Mouse (Mus musculus): ENCODE measurements around the gene Gm10031.
"Not testable (repeated sequence)": the region's sequence is repeated elsewhere in the genome, so short reads cannot be mapped to it uniquely, and the experiment has no call there.

The Gm10031 gene

DNA sequence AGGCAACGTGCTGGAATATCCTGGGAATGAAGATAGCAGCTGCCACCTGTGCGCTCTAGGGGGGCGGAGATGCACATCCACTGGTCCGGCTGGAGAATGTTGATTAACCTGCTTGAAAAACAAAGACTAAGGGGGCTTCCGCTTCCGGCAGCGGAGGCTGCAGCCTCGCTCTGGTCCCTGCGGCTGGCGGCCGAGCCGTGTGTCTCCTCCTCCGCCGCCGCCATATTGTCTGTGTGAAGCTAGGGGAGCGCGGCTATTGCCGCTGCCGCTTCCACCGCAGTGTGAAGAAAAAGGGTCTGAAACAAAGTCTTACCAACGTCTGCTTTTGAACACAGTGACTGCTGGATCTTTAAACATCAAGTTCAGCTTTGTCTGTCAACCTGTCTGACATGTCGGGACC lies at the start of gene Gm10031:
Gene Gm10031, plus strand, starts transcription at position 171 of the 400 bp plus-strand sequence.
- DNase-seq = not testable (repeated sequence)

DNA sequence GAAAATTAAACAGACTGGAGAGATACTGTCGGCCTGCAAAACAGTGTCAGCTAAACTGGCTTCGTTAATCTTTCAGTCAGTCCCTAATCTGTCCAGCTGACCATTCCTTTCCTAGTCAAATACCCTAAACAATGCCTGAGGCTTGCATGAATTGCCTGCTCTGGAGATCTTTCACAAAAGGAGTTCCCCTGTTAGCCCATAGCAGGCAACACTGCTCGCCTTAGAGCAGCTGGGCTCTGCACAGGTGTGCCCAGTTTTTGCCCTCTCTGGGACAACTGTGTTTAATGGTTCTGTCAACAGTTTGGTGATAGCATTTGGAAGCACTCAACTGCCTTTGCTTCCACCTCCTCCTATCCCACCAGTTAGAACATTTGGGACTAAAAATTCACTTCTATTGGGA lies 49.0 kb upstream of the Gm10031 start:
- DNase-seq = peak; percentile 2

DNA sequence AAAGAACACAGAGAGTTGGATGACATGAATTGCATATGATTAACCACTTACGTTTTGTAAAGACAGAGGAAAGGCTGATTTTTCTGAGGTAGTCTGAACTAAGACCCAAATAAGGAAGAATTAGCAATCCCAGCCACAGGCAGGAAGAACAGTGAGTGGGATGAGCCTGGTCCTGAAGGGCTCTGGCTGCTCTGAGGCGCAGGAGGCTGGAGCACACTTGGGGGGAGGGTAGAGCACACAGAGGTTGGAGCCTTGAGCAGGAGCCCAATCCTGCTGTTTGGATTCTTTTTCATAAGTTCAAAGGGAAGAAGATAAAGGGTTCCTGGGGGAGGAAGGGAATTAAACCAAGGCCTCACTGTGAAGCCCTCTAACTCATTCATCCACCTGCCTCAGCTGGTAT lies 47.8 kb upstream of the Gm10031 start:
- DNase-seq = no peak

DNA sequence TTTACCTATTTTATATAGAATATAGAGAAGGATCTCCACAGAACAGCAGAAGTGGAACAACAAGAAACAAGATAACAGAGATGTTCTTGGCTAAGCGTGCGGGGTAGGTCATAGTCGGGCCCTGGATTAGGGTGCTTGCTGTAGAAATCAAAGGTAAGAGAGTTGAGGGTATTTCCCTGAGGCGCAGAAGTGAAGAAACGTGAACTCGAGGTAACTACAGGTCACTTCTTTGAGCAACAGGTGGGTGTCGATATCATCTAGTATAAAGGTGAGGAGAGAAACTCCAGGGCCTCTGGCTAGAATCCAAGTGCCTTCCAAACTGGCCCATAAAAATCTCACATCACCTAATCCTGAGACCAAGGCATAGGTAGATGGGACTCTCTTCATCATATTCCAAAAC lies 47.3 kb upstream of the Gm10031 start:
- no peak for DNase-seq

DNA sequence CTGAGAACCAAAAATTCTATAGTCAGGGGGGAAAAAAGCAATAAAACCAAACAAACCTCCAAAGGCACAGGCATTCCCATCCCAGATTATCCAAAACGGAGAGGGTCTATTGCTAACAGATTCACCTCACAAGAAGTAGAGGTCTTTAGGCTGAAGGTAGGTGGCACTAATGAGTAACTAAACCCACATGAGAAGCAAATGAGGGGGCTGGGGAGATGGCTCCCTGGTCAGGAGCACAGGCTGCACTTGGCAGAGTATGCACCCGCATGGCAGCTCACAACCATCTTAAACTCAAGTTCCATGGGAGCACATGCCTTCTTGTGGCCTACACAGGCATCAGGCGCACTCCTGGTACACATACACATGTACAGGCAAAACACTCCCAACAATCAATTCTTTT lies 42.0 kb upstream of the Gm10031 start:
- no peak for DNase-seq

DNA sequence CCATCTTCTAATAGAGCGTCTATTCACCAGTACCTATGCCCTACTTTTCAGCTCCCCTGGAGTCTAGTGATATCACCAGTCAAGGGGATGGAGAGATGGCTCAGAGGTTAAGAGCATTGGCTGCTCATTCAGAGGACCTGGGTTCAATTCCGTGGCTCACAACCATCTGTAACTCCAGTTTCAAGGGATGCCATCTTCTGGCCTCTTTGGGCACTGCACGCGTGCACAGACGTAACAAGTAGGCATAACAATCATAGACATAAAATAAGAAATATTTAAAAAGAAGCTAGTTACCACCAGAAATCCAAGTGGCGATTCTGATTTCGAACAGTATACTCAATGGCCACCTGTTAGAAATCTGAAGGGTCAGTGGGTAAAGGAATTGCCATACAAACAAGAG lies 36.3 kb upstream of the Gm10031 start:
- DNase-seq = no peak

DNA sequence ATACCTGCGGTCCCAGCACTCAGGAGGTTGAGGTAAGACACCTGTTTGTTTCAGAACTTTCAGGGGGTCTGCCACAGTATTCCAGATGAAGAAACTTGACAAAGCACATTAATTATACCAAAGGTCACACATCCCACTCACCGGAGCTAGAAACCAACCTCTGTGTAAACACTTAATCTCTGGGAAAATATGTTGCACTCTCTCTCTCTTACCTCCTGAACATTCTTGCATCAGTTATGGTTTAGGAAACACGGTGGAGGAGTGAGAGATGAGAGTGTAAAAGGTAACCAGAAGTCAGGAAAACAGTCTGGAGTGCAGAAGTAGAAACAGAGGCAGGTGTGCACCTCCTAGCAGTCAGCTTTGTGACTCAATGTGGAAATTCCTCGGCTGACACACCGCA lies 35.8 kb upstream of the Gm10031 start:
- no peak for DNase-seq

DNA sequence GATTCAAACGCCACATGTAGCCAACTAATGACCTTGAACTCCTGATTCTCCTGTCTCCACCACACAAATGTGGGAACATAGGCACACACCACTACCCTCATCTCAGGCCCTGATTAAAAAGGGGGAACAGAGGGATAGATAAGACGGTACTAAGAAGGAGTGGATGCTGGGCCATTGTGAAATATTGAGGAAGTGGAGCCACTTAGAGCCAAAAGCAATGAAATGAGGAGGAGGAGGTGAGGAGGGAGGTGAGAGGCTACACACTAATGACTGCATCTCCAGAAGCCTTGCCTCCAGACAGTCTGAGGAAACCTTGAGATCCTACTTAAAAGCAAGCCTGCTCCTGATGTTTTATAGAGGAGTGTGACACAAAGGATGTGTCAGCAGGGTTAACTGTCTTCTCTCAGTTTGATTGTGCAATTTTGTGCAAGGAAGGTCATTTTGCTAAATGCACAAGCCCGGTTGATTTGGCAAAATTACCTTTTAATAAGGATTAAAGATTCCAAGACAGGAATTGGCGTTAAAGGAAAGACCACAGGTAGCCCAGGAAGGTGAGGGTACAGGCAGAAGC lies 32.5 kb upstream of the Gm10031 start:
- DNase-seq = no peak

DNA sequence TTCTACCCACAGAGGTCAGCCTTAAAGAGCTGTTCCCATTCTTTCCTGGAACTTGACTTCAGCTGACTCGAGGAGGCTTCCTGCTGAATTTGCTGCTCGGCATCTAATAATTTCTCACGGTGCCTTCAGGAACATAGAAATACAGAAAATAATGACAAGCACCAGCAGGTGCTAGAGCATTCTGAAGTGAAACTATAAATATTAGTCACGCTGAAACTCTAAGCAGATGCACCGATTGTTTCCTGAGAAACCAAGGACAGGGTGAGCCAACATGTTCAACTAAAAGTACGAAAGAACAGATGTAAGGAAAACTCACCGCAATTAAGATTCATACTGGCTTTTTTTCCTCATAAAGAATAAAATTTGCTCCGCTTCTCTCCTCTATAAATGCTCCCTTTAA lies 28.8 kb upstream of the Gm10031 start:
- DNase-seq = no peak

DNA sequence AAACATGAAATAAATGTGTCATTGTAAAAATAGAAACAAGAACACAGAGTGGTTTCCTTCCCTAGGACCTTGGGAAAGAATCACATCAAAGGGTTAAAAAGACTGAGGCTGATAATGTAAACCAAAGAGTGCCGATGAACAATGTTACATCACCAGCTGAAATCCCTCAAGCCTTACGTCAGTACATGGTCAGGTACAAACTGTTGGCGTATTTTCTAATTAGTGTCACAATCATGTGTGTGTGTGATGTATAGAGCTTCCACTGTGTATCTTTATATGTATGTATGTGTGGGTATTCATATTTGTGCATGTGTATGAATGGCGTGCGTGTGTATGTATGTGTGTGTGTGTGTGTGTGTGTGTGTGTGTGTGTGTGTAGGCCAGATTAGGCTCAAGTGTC lies 26.9 kb upstream of the Gm10031 start:
- DNase-seq = no peak

DNA sequence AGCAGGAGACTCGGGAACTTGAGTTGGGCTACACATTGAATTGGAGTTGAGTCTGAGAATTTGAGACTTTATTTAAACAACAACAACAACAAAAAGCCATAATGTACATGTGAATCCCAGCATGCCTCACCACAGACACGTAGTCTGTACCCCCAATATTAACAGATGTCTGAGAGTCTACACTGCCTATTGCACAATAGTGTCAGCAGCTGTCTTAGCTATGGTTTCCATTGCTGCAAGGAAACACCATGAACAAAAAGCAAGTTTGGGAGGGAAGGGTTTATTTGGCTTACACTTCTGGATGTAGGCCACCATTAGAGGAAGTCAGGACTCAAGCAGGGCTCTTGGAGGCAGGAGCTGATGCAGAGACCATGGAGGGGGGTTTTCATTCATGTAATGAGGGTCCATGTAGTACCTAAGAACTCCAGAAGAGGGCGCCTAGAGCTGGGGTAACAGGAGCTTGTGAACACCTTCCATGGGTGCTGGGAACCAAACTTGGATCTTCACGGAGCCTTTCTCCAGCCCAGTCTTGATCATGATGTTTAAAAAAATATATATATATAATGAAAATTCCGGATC lies 18.8 kb upstream of the Gm10031 start:
- no peak for DNase-seq

DNA sequence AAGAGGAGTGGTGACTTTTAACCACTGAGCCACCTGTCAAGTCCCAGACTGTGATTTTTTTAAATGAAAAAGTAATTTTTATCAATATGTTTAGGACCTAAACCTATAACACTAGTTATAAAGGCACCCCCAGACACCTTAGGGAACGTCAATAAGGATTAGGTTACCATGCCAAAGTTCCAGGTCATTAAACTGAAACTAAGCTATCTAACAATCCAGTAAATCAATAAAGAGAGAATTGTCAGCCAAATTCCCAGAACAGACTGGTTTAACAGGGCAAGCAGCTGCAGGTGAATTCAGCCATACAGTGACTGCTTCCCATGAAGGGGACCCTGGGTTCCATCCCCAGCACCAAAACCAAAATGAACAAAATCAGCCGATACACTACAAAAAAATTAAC lies 17.9 kb upstream of the Gm10031 start:
- DNase-seq = no peak

DNA sequence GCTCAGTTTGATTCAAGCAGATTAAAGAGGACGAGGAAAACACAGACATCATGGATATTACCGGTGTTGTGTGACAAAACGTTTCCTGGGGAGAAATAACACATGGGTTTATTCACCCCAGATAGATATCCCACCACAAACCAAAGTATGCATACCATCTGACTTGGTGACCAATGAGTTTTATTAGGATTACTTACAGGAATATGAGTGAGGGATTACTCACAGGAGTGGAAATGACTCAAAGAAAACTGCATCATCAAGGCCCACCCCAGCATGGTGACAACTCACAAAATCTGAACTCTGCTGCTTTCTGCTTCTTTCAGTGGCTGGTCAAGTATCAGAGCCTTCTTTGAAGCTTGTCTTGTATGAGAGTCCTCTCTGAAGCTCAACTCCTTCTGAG lies 16.1 kb upstream of the Gm10031 start:
- no peak for DNase-seq

DNA sequence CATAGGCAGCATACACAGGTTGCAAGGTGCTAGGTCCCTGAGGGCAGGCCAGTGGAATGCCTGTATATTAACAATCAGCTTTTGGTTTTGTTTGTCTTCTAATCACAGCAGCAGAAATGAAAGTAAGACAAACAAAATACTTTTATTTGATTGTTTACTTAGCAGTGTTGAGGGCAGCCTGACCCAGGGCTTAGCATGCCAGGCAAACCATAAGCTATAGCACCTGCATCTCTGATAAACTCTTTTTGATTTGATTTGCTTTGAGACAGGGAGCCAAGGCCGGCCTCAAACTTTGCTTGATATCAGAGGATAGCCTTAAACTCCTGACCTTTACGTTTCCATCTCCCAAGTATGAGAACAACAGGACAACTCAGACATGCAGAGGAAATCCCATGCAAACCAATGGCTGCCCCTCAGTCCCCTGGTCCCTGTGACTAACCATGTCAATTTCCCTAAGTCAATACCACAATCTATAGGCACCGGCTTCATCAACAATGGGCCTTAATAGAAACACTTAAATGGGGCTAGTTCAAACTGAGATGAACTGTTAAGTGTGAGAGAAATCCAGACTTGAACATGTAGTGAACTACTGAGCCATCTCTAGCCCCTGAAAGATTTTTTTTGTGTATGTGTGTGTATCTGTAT lies 3.6 kb upstream of the Gm10031 start:
- DNase-seq = no peak

DNA sequence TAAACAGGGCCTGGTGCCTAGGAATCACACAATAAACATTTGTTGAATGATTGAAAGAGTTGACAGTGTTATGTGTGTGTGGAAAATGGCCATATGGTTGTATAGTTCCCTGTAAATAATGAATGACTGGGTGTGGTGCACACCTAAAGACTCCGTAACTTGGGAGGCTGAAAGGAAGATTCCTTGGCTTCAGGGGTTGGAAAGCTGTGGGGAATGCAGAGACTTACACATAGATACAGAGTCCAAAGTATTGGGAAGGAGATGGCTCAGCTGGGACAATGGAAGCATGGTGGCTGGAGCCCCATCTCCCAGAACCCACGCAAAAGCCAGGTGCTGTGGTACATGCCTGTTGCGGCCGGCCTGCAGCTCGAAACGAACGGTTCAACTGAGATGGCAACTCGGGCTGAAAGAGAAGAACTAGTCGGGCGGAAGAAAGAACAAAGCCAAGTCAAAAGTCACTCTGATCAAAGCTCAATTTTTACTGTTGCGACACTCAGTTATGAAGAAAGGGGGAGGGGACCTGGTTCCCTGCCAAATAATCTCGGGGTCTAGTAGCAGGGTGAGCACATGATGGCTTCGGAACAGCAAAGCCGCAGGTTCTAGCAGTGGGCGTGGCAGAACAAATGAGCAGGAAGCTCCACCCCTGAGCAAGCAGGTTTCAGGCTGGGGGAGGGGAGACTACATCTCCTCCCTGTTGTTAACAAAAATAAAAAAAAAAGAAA lies 1.9 kb upstream of the Gm10031 start:
- no peak for DNase-seq

DNA sequence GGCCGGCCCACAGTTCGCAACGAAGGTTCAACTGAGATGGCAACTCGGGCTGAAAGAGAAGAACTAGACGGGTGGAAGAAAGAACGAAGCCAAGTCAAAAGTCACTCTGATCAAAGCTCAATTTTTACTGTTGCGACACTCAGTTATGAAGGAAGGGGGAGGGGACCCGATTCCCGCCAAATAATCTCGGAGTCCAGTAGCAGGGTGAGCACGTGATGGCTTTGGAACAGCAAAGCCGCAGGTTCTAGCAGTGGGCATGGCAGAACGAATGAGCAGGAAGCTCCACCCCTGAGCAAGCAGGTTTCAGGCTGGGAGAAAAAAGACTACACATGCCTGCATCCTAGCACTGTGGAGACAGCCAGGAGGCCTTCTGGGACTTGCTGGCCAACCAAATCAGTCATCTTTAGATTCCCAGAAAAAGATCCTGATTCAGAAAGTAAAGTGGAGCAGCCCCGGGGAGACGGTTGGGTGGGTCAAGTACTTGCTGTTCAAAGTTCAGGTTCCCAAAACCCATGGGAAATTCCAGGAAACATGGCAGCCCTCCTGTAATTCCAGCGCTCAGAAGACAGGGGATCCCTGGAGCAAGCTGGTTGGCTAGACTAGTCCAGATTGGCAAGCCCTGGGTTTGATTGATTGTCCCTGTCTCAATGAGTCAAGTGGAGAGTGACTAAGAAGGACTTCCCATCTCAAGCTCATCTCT lies 8.8 kb downstream of the Gm10031 start:
- not testable (repeated sequence) for DNase-seq

DNA sequence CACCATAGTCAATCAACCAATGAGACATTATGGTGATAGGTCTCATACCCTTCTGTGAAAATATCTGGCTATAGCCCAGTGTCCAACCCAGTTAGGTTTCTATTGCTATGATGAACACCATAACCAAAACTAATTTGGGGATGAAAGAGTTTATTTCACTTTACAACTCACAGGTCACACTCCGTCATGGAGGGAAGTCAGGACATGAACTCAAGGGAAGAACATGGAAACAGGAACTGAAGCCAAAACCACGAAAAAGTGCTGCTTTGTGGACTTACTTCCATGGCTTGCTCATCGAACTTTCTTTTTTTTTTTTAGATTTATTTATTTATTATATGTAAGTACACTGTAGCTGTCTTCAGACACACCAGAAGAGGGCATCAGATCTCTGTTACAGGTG lies 9.7 kb downstream of the Gm10031 start:
- no peak for DNase-seq

DNA sequence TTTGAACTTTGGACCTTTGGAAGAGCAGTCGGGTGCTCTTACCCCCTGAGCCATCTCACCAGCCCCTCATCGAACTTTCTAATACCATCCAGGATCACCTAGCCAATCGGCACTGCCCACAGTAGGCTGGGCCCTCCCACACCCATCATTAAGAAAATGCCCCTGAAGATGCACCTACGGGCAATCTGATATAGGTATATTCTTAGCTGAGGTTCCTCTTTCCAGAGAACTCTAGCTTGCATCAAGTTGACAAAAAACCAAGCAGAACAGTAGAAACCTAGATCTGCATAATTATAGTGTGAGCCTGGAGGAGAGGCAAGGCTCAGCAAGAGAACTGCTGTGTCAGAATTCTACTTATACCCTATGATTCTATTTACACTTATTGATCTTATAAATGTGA lies 10.1 kb downstream of the Gm10031 start:
- no peak for DNase-seq

DNA sequence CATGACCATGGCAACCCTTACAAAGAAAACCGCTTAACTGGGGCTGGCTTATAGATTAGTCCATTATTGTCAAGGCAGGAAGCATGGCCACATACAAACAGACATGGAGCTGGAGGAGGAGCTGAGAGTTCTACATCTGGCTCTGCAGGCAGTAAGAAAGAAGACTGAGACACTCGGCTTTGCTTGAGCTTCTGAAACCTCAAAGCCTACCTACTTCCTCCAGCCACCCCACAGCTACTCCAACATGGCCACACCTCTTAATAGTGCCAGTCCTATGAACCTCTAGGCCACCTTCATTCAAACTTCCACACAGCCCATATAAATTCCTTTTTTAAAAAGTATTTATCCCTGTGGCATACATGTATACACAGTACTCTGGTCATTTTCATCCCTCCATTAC lies 13.2 kb downstream of the Gm10031 start:
- DNase-seq = no peak

DNA sequence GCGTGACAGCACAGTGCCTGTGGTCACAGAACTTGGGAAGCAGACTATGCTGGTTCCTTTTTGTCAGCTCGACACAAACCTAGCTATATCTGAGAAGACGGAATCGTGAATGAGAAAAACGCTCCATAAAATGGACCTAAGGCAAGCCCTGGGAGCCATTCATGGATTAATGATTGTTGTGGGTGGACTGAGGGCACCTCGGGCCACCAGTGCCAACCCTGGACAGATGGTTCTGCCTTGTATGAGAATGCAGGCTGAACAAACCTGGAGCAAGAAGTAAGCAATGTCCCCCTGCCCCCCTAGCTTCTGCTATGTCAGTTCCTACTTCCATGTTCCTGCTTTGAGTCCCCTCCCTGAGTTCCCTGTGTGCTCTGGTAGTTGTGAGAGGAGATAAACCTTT lies 13.9 kb downstream of the Gm10031 start:
- no peak for DNase-seq

DNA sequence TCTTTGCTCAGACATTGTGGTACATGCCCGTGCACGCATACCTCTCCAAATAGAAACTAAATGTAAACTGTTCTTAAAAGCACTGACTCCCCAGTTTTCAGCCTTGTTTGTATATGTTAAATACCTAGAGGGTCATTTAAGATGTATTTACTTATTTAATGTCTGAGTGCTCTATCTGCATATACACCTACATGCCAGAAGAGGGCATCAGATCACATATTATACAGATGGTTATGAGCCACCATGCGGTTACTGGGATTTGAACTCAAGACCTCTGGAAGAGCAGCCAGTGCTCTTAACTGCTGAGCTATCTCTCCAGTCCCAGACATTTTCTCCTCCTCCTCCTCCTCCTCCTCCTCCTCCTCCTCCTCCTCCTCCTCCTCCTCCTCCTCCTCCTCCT lies 14.6 kb downstream of the Gm10031 start:
- DNase-seq = no peak

DNA sequence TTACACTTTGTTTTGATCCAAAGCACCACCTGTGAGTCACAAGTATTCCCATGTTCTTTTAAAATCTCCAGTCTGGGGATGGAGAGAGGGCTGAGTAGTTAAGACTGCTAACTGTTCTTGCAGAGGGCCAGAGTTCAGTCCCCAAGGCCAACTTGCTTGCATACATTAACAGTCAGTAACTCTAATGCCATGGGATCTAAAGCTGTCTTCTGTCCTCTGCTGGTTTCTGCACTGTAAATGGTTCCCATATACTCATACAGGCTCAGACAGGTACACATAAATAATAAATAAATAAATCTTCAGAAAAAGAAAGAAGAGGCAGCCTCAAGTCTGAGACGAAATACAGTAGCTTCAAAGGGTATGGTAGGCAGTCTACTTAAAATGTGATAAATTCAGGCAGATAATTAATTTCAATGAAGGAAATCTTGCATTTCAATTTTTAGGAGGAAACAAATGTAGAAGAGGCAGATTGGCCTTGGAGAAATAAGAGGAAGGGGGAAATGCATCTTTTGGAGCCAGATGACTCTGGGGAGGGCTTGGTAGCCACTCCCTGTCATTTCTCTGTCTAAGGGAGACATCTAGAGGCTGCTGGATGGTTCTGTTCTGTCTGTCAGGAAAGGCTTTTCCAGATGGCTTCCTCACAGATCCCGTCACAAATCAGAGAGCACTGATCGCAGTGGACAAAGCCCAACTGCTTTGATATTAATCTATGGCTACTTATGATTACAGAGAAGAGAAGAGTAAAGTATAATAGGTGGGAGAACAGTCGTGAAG lies 16.2 kb downstream of the Gm10031 start:
- no peak for DNase-seq

DNA sequence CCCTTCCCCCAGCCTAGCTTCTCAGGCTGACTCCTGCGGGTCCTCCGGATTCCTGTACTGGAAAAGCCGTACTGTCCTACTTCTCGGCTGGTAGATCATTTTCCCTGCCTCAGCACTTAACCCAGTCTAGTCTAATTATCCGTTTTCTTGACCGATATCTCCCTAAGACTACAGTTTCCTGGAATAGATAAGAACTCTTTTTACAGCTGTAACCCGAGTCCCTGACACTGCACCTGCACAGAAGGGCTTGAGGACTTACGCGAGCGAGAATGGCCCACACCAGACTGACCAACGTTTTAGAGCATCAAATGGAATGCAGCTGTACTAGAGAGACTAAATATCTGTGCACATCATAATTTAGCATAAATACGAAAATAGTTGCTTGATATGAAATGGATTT lies 20.2 kb downstream of the Gm10031 start:
- DNase-seq = no peak
